ENCODE assay signal across 8 mouse cellular contexts in the genomic region with DNA sequence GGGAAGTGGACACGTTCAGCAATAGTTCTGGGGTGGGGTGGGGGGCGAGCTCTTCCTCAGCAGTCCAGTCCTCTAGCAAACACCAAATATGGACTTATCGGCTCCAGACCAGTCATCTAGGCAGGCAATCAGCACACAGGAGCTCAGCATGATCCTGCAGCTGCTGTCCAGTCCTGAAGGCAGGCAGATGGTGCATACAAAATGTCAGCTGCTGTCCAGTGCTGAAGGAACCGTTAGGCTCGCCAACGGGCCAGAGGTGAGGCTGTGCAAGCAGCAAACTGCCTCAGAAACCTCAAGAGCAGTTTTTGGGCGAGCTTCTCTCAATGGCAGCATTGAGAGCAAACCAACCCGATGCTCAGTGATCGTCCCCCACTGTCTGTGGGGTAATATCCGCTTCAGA.
A peak's percentile ranks its signal among the peaks of the same experiment; 100 is the strongest.
DNase-seq lines count a peak whose midpoint lies in the region; ATAC-seq and TF ChIP-seq lines count a peak whose summit lies in the region.
"Had no signal": no experiment of that assay in that cellular context is flagged by ENCODE, and none has a peak within 500 bp of the region (broad histone marks: within the 10 kb centered on the region; RNA-seq: fewer than 3 reads in every experiment).

No protein-coding gene starts in this region.

- H3K27ac ChIP-seq in neural tube, embryonic 15.5 days (replicated peaks): no peak overlapping the region
- H3K27ac ChIP-seq in heart, embryonic 11.5 days (ENCODE audit: low read depth, low read length): no peak overlapping the region
- no peak overlapping the region for H3K27ac ChIP-seq in limb, embryonic 14.5 days (replicated peaks; ENCODE audit: low read depth, low read length)
- H3K27ac ChIP-seq: neural tube, embryonic 13.5 days had no signal

- DNase-seq in neural tube, embryonic 10.5 days (ENCODE audit: extremely low spot score, low spot score): peak; percentile 67
- peak; percentile 71 for DNase-seq in adrenal gland, postnatal 10 days
- peak; percentile 75 for DNase-seq in limb, embryonic 14.5 days (ENCODE audit: low spot score)
- DNase-seq in layer of hippocampus, adult 8-10 months (ENCODE audit: low spot score in 2 of 2): no peak

- H3K4me2 ChIP-seq in neural tube, embryonic 15.5 days: no peak overlapping the region
- H3K4me2 ChIP-seq in heart, embryonic 11.5 days: no peak overlapping the region
- no peak overlapping the region for H3K4me2 ChIP-seq in limb, embryonic 14.5 days (replicated peaks; ENCODE audit: low read depth, low read length, severe bottlenecking)
- H3K4me2 ChIP-seq: neural tube, embryonic 13.5 days had no signal

- no peak overlapping the region for H3K4me3 ChIP-seq in neural tube, embryonic 15.5 days (replicated peaks)
- H3K4me3 ChIP-seq in heart, embryonic 11.5 days (ENCODE audit: low read depth, low read length): no peak overlapping the region
- no peak overlapping the region for H3K4me3 ChIP-seq in limb, embryonic 14.5 days (replicated peaks; ENCODE audit: low read length)
- H3K4me3 ChIP-seq: neural tube, embryonic 13.5 days had no signal

- H3K9me3 ChIP-seq in neural tube, embryonic 15.5 days (replicated peaks): no peaks in the 10 kb centered on the region
- H3K9me3 ChIP-seq in heart, embryonic 11.5 days (replicated peaks; ENCODE audit: control insufficient read depth, low read length): no peaks in the 10 kb centered on the region
- no peaks in the 10 kb centered on the region for H3K9me3 ChIP-seq in limb, embryonic 14.5 days (ENCODE audit: control insufficient read depth, low read length)
- H3K9me3 ChIP-seq: neural tube, embryonic 13.5 days had no signal

- no peak overlapping the region for H3K9ac ChIP-seq in neural tube, embryonic 15.5 days (replicated peaks)
- H3K9ac ChIP-seq in heart, embryonic 11.5 days (ENCODE audit: low read depth, low read length): no peak overlapping the region
- no peak overlapping the region for H3K9ac ChIP-seq in limb, embryonic 14.5 days (ENCODE audit: low read depth, low read length, severe bottlenecking)
- H3K9ac ChIP-seq: neural tube, embryonic 13.5 days had no signal

- no peaks in the 10 kb centered on the region; the same call in 1 of the 2 replicates for H3K27me3 ChIP-seq in neural tube, embryonic 15.5 days (replicated peaks)
- no peaks in the 10 kb centered on the region for H3K27me3 ChIP-seq in heart, embryonic 11.5 days (ENCODE audit: control insufficient read depth, insufficient read depth, low read length)
- H3K27me3 ChIP-seq in limb, embryonic 14.5 days (ENCODE audit: control insufficient read depth, insufficient read depth, low read length): no peaks in the 10 kb centered on the region

- no peaks in the 10 kb centered on the region for H3K4me1 ChIP-seq in neural tube, embryonic 15.5 days
- no peaks in the 10 kb centered on the region for H3K4me1 ChIP-seq in heart, embryonic 11.5 days (ENCODE audit: control insufficient read depth, insufficient read depth, low read length)
- no peaks in the 10 kb centered on the region for H3K4me1 ChIP-seq in limb, embryonic 14.5 days (ENCODE audit: control insufficient read depth, insufficient read depth, low read length)
- H3K4me1 ChIP-seq: neural tube, embryonic 13.5 days had no signal

- no peaks in the 10 kb centered on the region for H3K36me3 ChIP-seq in neural tube, embryonic 15.5 days
- no peaks in the 10 kb centered on the region for H3K36me3 ChIP-seq in heart, embryonic 11.5 days (ENCODE audit: control insufficient read depth, insufficient read depth, low read length)
- H3K36me3 ChIP-seq in limb, embryonic 14.5 days (ENCODE audit: control insufficient read depth, insufficient read depth, low read length): no peaks in the 10 kb centered on the region
- H3K36me3 ChIP-seq: neural tube, embryonic 13.5 days had no signal

- WGBS in neural tube, embryonic 15.5 days: 36% methylated on average over 10 of the region's 10 CpGs
- WGBS in heart, embryonic 11.5 days (ENCODE audit: insufficient replicate concordance): 23% methylated on average over 10 of the region's 10 CpGs
- 22% methylated on average over 10 of the region's 10 CpGs for WGBS in limb, embryonic 14.5 days

- no peak for TF ChIP-seq POLR2A in limb, embryonic 14.5 days (IDR thresholded peaks at IDR 0.05; ENCODE audit: borderline replicate concordance, extremely low read depth, insufficient read depth, insufficient read length)

- no peak for ATAC-seq in neural tube, embryonic 15.5 days (ENCODE audit: low FRiP score)
- ATAC-seq in heart, embryonic 11.5 days (replicated peaks; ENCODE audit: insufficient number of reproducible peaks, low FRiP score, low TSS enrichment): peak; percentile 46; the same call in 1 of the 2 replicates
- ATAC-seq in limb, embryonic 14.5 days (ENCODE audit: low FRiP score, low read depth): peak; percentile 55
- no peak for ATAC-seq in inflammation-experienced regulatory T-cells, adult 6 months

Comparison
In these comparisons a context has a peak if more than half of its experiments do, and no peak if none do; other contexts are left out.
1. DNase-seq: peak in neural tube, embryonic 10.5 days (single experiment), adrenal gland, postnatal 10 days (single experiment) and limb, embryonic 14.5 days (single experiment); none in layer of hippocampus, adult 8-10 months (0 of 2).
2. ATAC-seq: peak in heart, embryonic 11.5 days (single experiment) and limb, embryonic 14.5 days (single experiment); none in neural tube, embryonic 15.5 days (single experiment) and inflammation-experienced regulatory T-cells, adult 6 months (single experiment).